Mouse (Mus musculus): Measurements from ENCODE around the gene Ccnk.
A peak's percentile ranks its signal among the peaks of the same experiment; 100 is the strongest.

Gene Ccnk

GRCm38 (mm10) chr12:108225781-108226180 lies 46.4 kb downstream of the Ccnk start:
- DNase-seq: peak; percentile 53 to 66

- DNase-seq: no peak
Measured at GRCm38 (mm10) chr12:108226216-108226615, 46.8 kb downstream of the Ccnk start.

- no peak for DNase-seq
Measured at GRCm38 (mm10) chr12:108226941-108227340, 47.6 kb downstream of the Ccnk start.

- DNase-seq: no peak
Measured at GRCm38 (mm10) chr12:108227527-108227926, 48.1 kb downstream of the Ccnk start.

- DNase-seq: no peak
Measured at GRCm38 (mm10) chr12:108230077-108230476, 50.7 kb downstream of the Ccnk start.

- DNase-seq: peak; percentile 84 to 88
Measured at GRCm38 (mm10) chr12:108230821-108231794, 51.7 kb downstream of the Ccnk start.

GRCm38 (mm10) chr12:108231901-108232300 lies 52.5 kb downstream of the Ccnk start:
- DNase-seq: no peak

GRCm38 (mm10) chr12:108233736-108234135 lies 54.4 kb downstream of the Ccnk start:
- no peak for DNase-seq

- no peak for DNase-seq
Measured at GRCm38 (mm10) chr12:108234832-108235602, 55.6 kb downstream of the Ccnk start.

- DNase-seq: no peak
Measured at GRCm38 (mm10) chr12:108235976-108236555, 56.7 kb downstream of the Ccnk start.

GRCm38 (mm10) chr12:108237300-108238006 lies 58.1 kb downstream of the Ccnk start:
- DNase-seq: peak in 1 of 2 experiments; percentile 47

GRCm38 (mm10) chr12:108238395-108239035 lies 59.1 kb downstream of the Ccnk start:
- DNase-seq: no peak

GRCm38 (mm10) chr12:108239441-108239840 lies 60.1 kb downstream of the Ccnk start:
- DNase-seq: peak in 1 of 2 experiments; percentile 53

- DNase-seq: no peak
Measured at GRCm38 (mm10) chr12:108240401-108240890, 61.1 kb downstream of the Ccnk start.

GRCm38 (mm10) chr12:108240953-108241588 lies 61.7 kb downstream of the Ccnk start:
- DNase-seq: peak; percentile 42 to 61

GRCm38 (mm10) chr12:108241626-108242025 lies 62.2 kb downstream of the Ccnk start:
- DNase-seq: no peak

GRCm38 (mm10) chr12:108242243-108242745 lies 62.9 kb downstream of the Ccnk start:
- DNase-seq: peak in 1 of 2 experiments; percentile 54

GRCm38 (mm10) chr12:108244778-108245177 lies 65.4 kb downstream of the Ccnk start:
- peak; percentile 80 to 87 for DNase-seq

- DNase-seq: no peak
Measured at GRCm38 (mm10) chr12:108245579-108245978, 66.2 kb downstream of the Ccnk start.

GRCm38 (mm10) chr12:108246759-108247500 lies 67.6 kb downstream of the Ccnk start:
- DNase-seq: no peak
